Mouse (Mus musculus): ENCODE measurements around the gene Cd79a. TPM values are rescaled to one million over a fixed set of nuclear protein-coding genes. Genes with fewer than 3 reads are reported as not detected.

The Cd79a gene
- polyA plus RNA-seq, 1 experiment from 2014 or later = 0.25 TPM

GRCm38 (mm10) chr7:24931651-24932050, 34.5 kb downstream of the Cd79a start:
- ATAC-seq (ENCODE audit: extremely low read depth, insufficient number of reproducible peaks, low FRiP score, low TSS enrichment) = no peak
- H3K36me3 ChIP-seq = peaks cover 10% of the 10 kb centered on the region
- no peak overlapping the region for H3K4me2 ChIP-seq
- H3K4me3 ChIP-seq = no peak overlapping the region
- WGBS = under 1% methylated on average over 11 of the region's 15 CpGs
- H3K9me3 ChIP-seq = no peaks in the 10 kb centered on the region
- H3K9ac ChIP-seq = no peak overlapping the region
- peaks cover 6% of the 10 kb centered on the region; the same call in 1 of the 2 replicates for H3K4me1 ChIP-seq
- peaks cover 95% of the 10 kb centered on the region for H3K27me3 ChIP-seq (replicated peaks)
- no peak overlapping the region for H3K27ac ChIP-seq (replicated peaks)

- 7% methylated on average over 6 of the region's 6 CpGs for WGBS
- no peak overlapping the region for H3K9ac ChIP-seq
- H3K4me3 ChIP-seq = no peak overlapping the region
- no peaks in the 10 kb centered on the region for H3K36me3 ChIP-seq
- H3K9me3 ChIP-seq = no peaks in the 10 kb centered on the region
- peaks cover 100% of the 10 kb centered on the region for H3K27me3 ChIP-seq (replicated peaks)
- H3K4me1 ChIP-seq = peaks cover 10% of the 10 kb centered on the region
- H3K27ac ChIP-seq (replicated peaks) = no peak overlapping the region
- H3K4me2 ChIP-seq = no peak overlapping the region
- no peak for ATAC-seq (ENCODE audit: extremely low read depth, insufficient number of reproducible peaks, low FRiP score, low TSS enrichment)
Observed at GRCm38 (mm10) chr7:24943641-24944040, 46.5 kb downstream of the Cd79a start.

- WGBS = under 1% methylated on average over 62 of the region's 72 CpGs
Observed at GRCm38 (mm10) chr7:24944257-24944950, 47.2 kb downstream of the Cd79a start, which contains the start of gene Gm4881. Gene Gm4881, minus strand, starts transcription at chr7:24944494.

GRCm38 (mm10) chr7:24947316-24948048, 50.3 kb downstream of the Cd79a start:
- Histone ChIP-seq H3K27me3 (replicated peaks) (peaks cover 100% of the 10 kb centered on the region), H3K9me3 (no peaks in the 10 kb centered on the region), H3K4me1 (peaks cover 10% of the 10 kb centered on the region), H3K4me3 (no peak overlapping the region), H3K4me2 (no peak overlapping the region), H3K9ac (no peak overlapping the region), H3K27ac (replicated peaks) (no peak overlapping the region), H3K36me3 (no peaks in the 10 kb centered on the region)
- 2% methylated on average over 7 of the region's 7 CpGs for WGBS
- ATAC-seq (ENCODE audit: extremely low read depth, insufficient number of reproducible peaks, low FRiP score, low TSS enrichment) = no peak

More at GRCm38 (mm10) chr7:24944257-24944950, 47.2 kb downstream of the Cd79a start, which contains the start of gene Gm4881:
- Histone ChIP-seq H3K36me3 (no peaks in the 10 kb centered on the region), H3K4me1 (peaks cover 10% of the 10 kb centered on the region), H3K27me3 (replicated peaks) (peaks cover 100% of the 10 kb centered on the region), H3K9ac (peak within 1 kb of the TSS; percentile 58), H3K9me3 (no peaks in the 10 kb centered on the region), H3K4me3 (peak within 1 kb of the TSS; percentile 51), H3K27ac (replicated peaks) (no peak within 1 kb of the TSS), H3K4me2 (peak within 1 kb of the TSS; percentile 73)
- no peak for ATAC-seq (ENCODE audit: extremely low read depth, insufficient number of reproducible peaks, low FRiP score, low TSS enrichment)

- Histone ChIP-seq H3K4me3 (no peak overlapping the region), H3K4me1 (peaks cover 10% of the 10 kb centered on the region), H3K9me3 (no peaks in the 10 kb centered on the region), H3K36me3 (no peaks in the 10 kb centered on the region), H3K27ac (replicated peaks) (no peak overlapping the region), H3K4me2 (no peak overlapping the region), H3K27me3 (replicated peaks) (peaks cover 100% of the 10 kb centered on the region), H3K9ac (no peak overlapping the region)
- 6% methylated on average over 29 of the region's 29 CpGs for WGBS
- ATAC-seq (ENCODE audit: extremely low read depth, insufficient number of reproducible peaks, low FRiP score, low TSS enrichment) = no peak
Observed at GRCm38 (mm10) chr7:24948774-24949173, 51.6 kb downstream of the Cd79a start.

- Histone ChIP-seq H3K9me3 (no peaks in the 10 kb centered on the region), H3K4me3 (no peak overlapping the region), H3K27ac (replicated peaks) (no peak overlapping the region), H3K4me2 (no peak overlapping the region), H3K4me1 (peaks cover 7% of the 10 kb centered on the region), H3K27me3 (replicated peaks) (peaks cover 100% of the 10 kb centered on the region), H3K36me3 (no peaks in the 10 kb centered on the region), H3K9ac (no peak overlapping the region)
- WGBS = 1% methylated on average over 8 of the region's 8 CpGs
- ATAC-seq (ENCODE audit: extremely low read depth, insufficient number of reproducible peaks, low FRiP score, low TSS enrichment) = no peak
Observed at GRCm38 (mm10) chr7:24949958-24950623, 52.9 kb downstream of the Cd79a start.

Other genes starting within 250 kb of the Cd79a start
- gene Tex101, start 220.7 kb upstream of the Cd79a start, polyA plus RNA-seq (2015; fragmentation: Nextera tagmentation; extraction: Ambion mirVana) = not detected in 2 replicates
- gene BC049730, start 188.1 kb upstream of the Cd79a start, polyA plus RNA-seq (2015; fragmentation: Nextera tagmentation; extraction: Ambion mirVana) = not detected in 2 replicates
- not detected in 2 replicates for gene Gm4763, start 170.5 kb upstream of the Cd79a start, polyA plus RNA-seq (2015; fragmentation: Nextera tagmentation; extraction: Ambion mirVana)
- 0.16 TPM in 1 of 2 replicates, not detected in the other for gene Cd177, start 137.1 kb upstream of the Cd79a start, polyA plus RNA-seq (2015; fragmentation: Nextera tagmentation; extraction: Ambion mirVana)
- gene Ceacam10, start 120.2 kb upstream of the Cd79a start, polyA plus RNA-seq (2015; fragmentation: Nextera tagmentation; extraction: Ambion mirVana) = not detected in 2 replicates
- gene Gm9844, start 35.2 kb upstream of the Cd79a start, polyA plus RNA-seq (2015; fragmentation: Nextera tagmentation; extraction: Ambion mirVana) = 10.6 and 11.8 TPM in 2 replicates
- gene Lypd4, start 27.4 kb upstream of the Cd79a start, polyA plus RNA-seq (2015; fragmentation: Nextera tagmentation; extraction: Ambion mirVana) = not detected in 2 replicates
- gene Dmrtc2, start 27.3 kb upstream of the Cd79a start, polyA plus RNA-seq (2015; fragmentation: Nextera tagmentation; extraction: Ambion mirVana) = 0.08 TPM in 1 of 2 replicates, not detected in the other
- gene Rps19, start 13.0 kb upstream of the Cd79a start, polyA plus RNA-seq (2015; fragmentation: Nextera tagmentation; extraction: Ambion mirVana) = 1,220 and 1,401 TPM in 2 replicates
- 59.0 and 64.0 TPM in 2 replicates for gene Arhgef1, start 5.5 kb downstream of the Cd79a start, polyA plus RNA-seq (2015; fragmentation: Nextera tagmentation; extraction: Ambion mirVana)
- gene Gm4881, start 47.1 kb downstream of the Cd79a start, polyA plus RNA-seq (2015; fragmentation: Nextera tagmentation; extraction: Ambion mirVana) = not detected in 2 replicates
- gene Rabac1, start 75.4 kb downstream of the Cd79a start, polyA plus RNA-seq (2015; fragmentation: Nextera tagmentation; extraction: Ambion mirVana) = 185 and 197 TPM in 2 replicates
- gene Atp1a3, start 108.6 kb downstream of the Cd79a start, polyA plus RNA-seq (2015; fragmentation: Nextera tagmentation; extraction: Ambion mirVana) = 1.4 and 1.6 TPM in 2 replicates
- 4.1 and 4.6 TPM in 2 replicates for gene Grik5, start 175.0 kb downstream of the Cd79a start, polyA plus RNA-seq (2015; fragmentation: Nextera tagmentation; extraction: Ambion mirVana)
- gene Zfp574, start 175.2 kb downstream of the Cd79a start, polyA plus RNA-seq (2015; fragmentation: Nextera tagmentation; extraction: Ambion mirVana) = 19.3 and 20.1 TPM in 2 replicates

All from heart, embryonic 13.5 days (tissue).